Mouse (Mus musculus) myocyte (in vitro differentiated cells): ENCODE measurements around the gene Blvrb.

Experiments used
- CEBPB ChIP-seq: IDR thresholded peaks from 2 replicates; pipeline ENCODE4 v1.6.1; 2011; ENCODE audit warnings: mild to moderate bottlenecking, moderate library complexity; ENCODE audit not compliant: poor library complexity, insufficient read depth, severe bottlenecking
- E2F4 ChIP-seq: IDR thresholded peaks from one replicate; pipeline ENCODE4 v1.6.1; 2011; ENCODE audit warnings: mild to moderate bottlenecking, control low read depth, moderate library complexity; ENCODE audit not compliant: insufficient read depth
- MAX ChIP-seq: IDR thresholded peaks from one replicate; pipeline ENCODE4 v1.6.1; 2011; ENCODE audit warnings: low read depth, mild to moderate bottlenecking, control low read depth
- MYOD1 ChIP-seq, 3 experiments: IDR thresholded peaks; one replicate each; pipeline ENCODE4 v1.6.1; 2011; ENCODE audit warnings: control low read depth in 2 of 3, low read depth in 2 of 3, mild to moderate bottlenecking in 2 of 3, moderate library complexity in 1 of 3; ENCODE audit not compliant: insufficient read length in 2 of 3, control insufficient read depth in 1 of 3
- MYOG ChIP-seq, 3 experiments: IDR thresholded peaks; one replicate each; pipeline ENCODE4 v1.6.1; 2011; ENCODE audit warnings: control low read depth in 2 of 3, low read depth in 2 of 3, mild to moderate bottlenecking in 2 of 3; ENCODE audit not compliant: insufficient read length in 2 of 3, control insufficient read depth in 1 of 3, insufficient read depth in 1 of 3
- POLR2A ChIP-seq: IDR thresholded peaks from one replicate; pipeline ENCODE4 v1.6.1; 2011; ENCODE audit warnings: low read depth, mild to moderate bottlenecking, control low read depth, moderate library complexity; ENCODE audit not compliant: insufficient read length
- POLR2AphosphoS2 ChIP-seq: IDR thresholded peaks from one replicate; pipeline ENCODE4 v1.6.1; 2011; ENCODE audit warnings: low read depth, control low read depth; ENCODE audit not compliant: insufficient read length
- REST ChIP-seq: IDR thresholded peaks from one replicate; pipeline ENCODE4 v1.6.1; 2011; ENCODE audit warnings: mild to moderate bottlenecking, control low read depth, moderate library complexity; ENCODE audit not compliant: insufficient read depth, insufficient read length
- TCF12 ChIP-seq: IDR thresholded peaks from one replicate; pipeline ENCODE4 v1.6.1; 2011; ENCODE audit warnings: mild to moderate bottlenecking, control low read depth; ENCODE audit not compliant: poor library complexity, insufficient read depth, severe bottlenecking
- TCF3 ChIP-seq: IDR thresholded peaks from one replicate; pipeline ENCODE4 v1.6.1; 2011; ENCODE audit warnings: low read depth, control low read depth; ENCODE audit not compliant: insufficient read length
- USF1 ChIP-seq: IDR thresholded peaks from one replicate; pipeline ENCODE4 v1.6.1; 2011; ENCODE audit warnings: low read depth, mild to moderate bottlenecking, control low read depth, moderate library complexity

DNA sequence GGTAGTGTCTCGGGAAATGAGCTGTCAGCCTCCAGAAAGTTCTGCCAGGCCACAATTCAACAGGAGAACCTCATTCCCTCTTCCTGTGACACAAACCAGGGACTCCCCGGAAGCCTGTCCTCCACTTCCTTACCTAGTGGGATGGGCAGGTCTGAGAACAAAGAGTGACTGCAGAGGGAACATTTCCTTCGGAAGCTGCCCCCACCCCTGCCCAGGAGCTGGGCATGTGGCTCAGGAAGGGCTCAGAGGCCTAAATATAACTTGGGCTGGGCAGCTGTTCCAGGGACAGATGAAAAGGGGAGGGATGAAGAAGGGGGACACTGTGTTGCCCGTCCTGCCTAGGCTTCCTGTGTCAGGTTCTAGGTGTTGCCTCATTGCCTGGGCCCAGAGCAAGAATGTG is 53.8 kb downstream of the Blvrb start:
- no peak for TF ChIP-seq USF1
- TF ChIP-seq POLR2A: no peak
- TF ChIP-seq TCF3: no peak
- TF ChIP-seq MAX: no peak
- TF ChIP-seq MYOD1 (IDR thresholded peaks at IDR 0.05; ENCODE audit: control insufficient read depth in 1 of 3, insufficient read length in 2 of 3, low read depth in 2 of 3): peak; percentile 43 to 88 (median 62)
- TF ChIP-seq E2F4: no peak
- no peak for TF ChIP-seq POLR2AphosphoS2
- peak; percentile 34 to 93 (median 80) for TF ChIP-seq MYOG (IDR thresholded peaks at IDR 0.05; ENCODE audit: control insufficient read depth in 1 of 3, insufficient read depth in 1 of 3, insufficient read length in 2 of 3, low read depth in 2 of 3)
- TF ChIP-seq TCF12: no peak
- no peak for TF ChIP-seq REST
- no peak for TF ChIP-seq CEBPB
